Mouse (Mus musculus) midbrain, embryonic 11.5 days (tissue): Measurements from ENCODE around the gene Abcc3. TPM values are rescaled to one million over a fixed set of nuclear protein-coding genes. Genes with fewer than 3 reads are reported as not detected.

Experiments used
- ATAC-seq: fragments of 200-750 bp; cut with Nextera tagmentation; 2 replicates; pipeline ENCODE4 v1.8.0; 2017; ENCODE audit warnings: moderate TSS enrichment, moderate library complexity; ENCODE audit not compliant: low FRiP score
- DNase-seq: peaks from one replicate; pipeline ENCODE4 v3.0.0; 2015; ENCODE audit warnings: low spot score; ENCODE audit errors: missing footprints
- H3K27ac ChIP-seq: fragments of 300-500 bp; sonication (generic); 2 replicates; pipeline ENCODE4 v1.5.1; 2014; ENCODE audit warnings: low read depth, low read length
- H3K27me3 ChIP-seq: fragments of 300-500 bp; sonication (generic); 2 replicates; pipeline ENCODE4 v1.6.1; 2014; ENCODE audit warnings: mild to moderate bottlenecking, low read length, moderate library complexity, mixed read lengths; ENCODE audit not compliant: control insufficient read depth, insufficient read depth
- H3K36me3 ChIP-seq: fragments of 300-500 bp; sonication (generic); 2 replicates; pipeline ENCODE4 v1.6.1; 2014; ENCODE audit warnings: mild to moderate bottlenecking, low read length, moderate library complexity, mixed read lengths; ENCODE audit not compliant: control insufficient read depth, insufficient read depth
- H3K4me1 ChIP-seq: fragments of 300-500 bp; sonication (generic); 2 replicates; pipeline ENCODE4 v1.6.1; 2014; ENCODE audit warnings: low read length; ENCODE audit not compliant: control insufficient read depth, insufficient read depth
- H3K4me2 ChIP-seq: fragments of 300-500 bp; sonication (generic); 2 replicates; pipeline ENCODE4 v1.6.1; 2014; ENCODE audit warnings: mild to moderate bottlenecking, moderate library complexity
- H3K4me3 ChIP-seq: fragments of 300-500 bp; sonication (generic); 2 replicates; pipeline ENCODE4 v1.5.1; 2014; ENCODE audit warnings: low read depth, low read length
- H3K9ac ChIP-seq: fragments of 300-500 bp; sonication (generic); 2 replicates; pipeline ENCODE4 v1.6.1; 2014; ENCODE audit warnings: low read length
- H3K9me3 ChIP-seq: fragments of 300-500 bp; sonication (generic); 2 replicates; pipeline ENCODE4 v1.6.1; 2016; ENCODE audit warnings: low read length; ENCODE audit not compliant: control insufficient read depth
- WGBS: fragments of 180-500 bp; shearing (Covaris S2); extraction: QIAGEN DNeasy Blood & Tissue Kit; methylation state at CpG from one replicate; pipeline ENCODE4 v1.1.7; 2014; 5-methylcytosine and 5-hydroxymethylcytosine counted together
- polyA plus RNA-seq: library from polyadenylated mRNA; unstranded; fragments of >200 nt; fragmentation: Nextera tagmentation; extraction: Ambion mirVana; gene quantifications from 2 replicates; pipeline ENCODE4 v1.2.1, GENCODE M21; 2014

Gene Abcc3
- polyA plus RNA-seq, 1 experiment from 2014 or later: 0.49 TPM

GRCm38 (mm10) chr11:94340948-94341933 lies 51.6 kb downstream of the Abcc3 start:
- WGBS: 64% methylated on average over 10 of the region's 10 CpGs
- H3K36me3 ChIP-seq: peaks cover 12% of the 10 kb centered on the region
- H3K9ac ChIP-seq: no peak overlapping the region
- no peak overlapping the region for H3K4me2 ChIP-seq
- H3K9me3 ChIP-seq: no peaks in the 10 kb centered on the region
- DNase-seq: no peak
- no peak overlapping the region for H3K4me3 ChIP-seq
- no peak for ATAC-seq
- 0 out of 2 replicates have a peak, but pooled peaks cover 2% of the 10 kb centered on the region for H3K27me3 ChIP-seq
- H3K27ac ChIP-seq: peak overlapping the region; percentile 45; the same call in 1 of the 2 replicates
- H3K4me1 ChIP-seq: peaks cover 41% of the 10 kb centered on the region

- H3K4me2 ChIP-seq: no peak overlapping the region
- 60% methylated on average over 18 of the region's 18 CpGs for WGBS
- ATAC-seq (peak; percentile 84), DNase-seq (peak; percentile 92)
- no peak overlapping the region for H3K9ac ChIP-seq
- no peak overlapping the region for H3K27ac ChIP-seq
- 0 out of 2 replicates have a peak, but pooled peaks cover 1% of the 10 kb centered on the region for H3K27me3 ChIP-seq
- peaks cover 12% of the 10 kb centered on the region for H3K36me3 ChIP-seq
- no peak overlapping the region for H3K4me3 ChIP-seq
- no peaks in the 10 kb centered on the region for H3K9me3 ChIP-seq
- H3K4me1 ChIP-seq: peaks cover 41% of the 10 kb centered on the region
Observed at GRCm38 (mm10) chr11:94339732-94340585, 52.8 kb downstream of the Abcc3 start.

GRCm38 (mm10) chr11:94338347-94338746 lies 54.5 kb downstream of the Abcc3 start:
- Histone ChIP-seq H3K4me3 (no peak overlapping the region), H3K9ac (no peak overlapping the region), H3K36me3 (peaks cover 17% of the 10 kb centered on the region), H3K9me3 (no peaks in the 10 kb centered on the region), H3K4me1 (peaks cover 28% of the 10 kb centered on the region), H3K27ac (no peak overlapping the region), H3K27me3 (no peaks in the 10 kb centered on the region), H3K4me2 (no peak overlapping the region)
- DNase-seq (no peak), ATAC-seq (no peak)
- 90% methylated on average over 2 of the region's 2 CpGs for WGBS

GRCm38 (mm10) chr11:94336551-94336950 lies 56.2 kb downstream of the Abcc3 start:
- Histone ChIP-seq H3K27ac (no peak overlapping the region), H3K36me3 (peaks cover 17% of the 10 kb centered on the region), H3K4me1 (peaks cover 11% of the 10 kb centered on the region), H3K9ac (no peak overlapping the region), H3K4me2 (no peak overlapping the region), H3K4me3 (no peak overlapping the region), H3K9me3 (no peaks in the 10 kb centered on the region), H3K27me3 (no peaks in the 10 kb centered on the region)
- no peak for ATAC-seq
- no peak for DNase-seq

GRCm38 (mm10) chr11:94334386-94334968 lies 58.3 kb downstream of the Abcc3 start:
- DNase-seq (no peak), ATAC-seq (no peak)
- no peak overlapping the region for H3K27ac ChIP-seq
- 91% methylated on average over 8 of the region's 8 CpGs for WGBS
- H3K9me3 ChIP-seq: no peaks in the 10 kb centered on the region
- H3K36me3 ChIP-seq: peaks cover 13% of the 10 kb centered on the region; the same call in 1 of the 2 replicates
- no peaks in the 10 kb centered on the region for H3K27me3 ChIP-seq
- H3K9ac ChIP-seq: no peak overlapping the region
- H3K4me3 ChIP-seq: no peak overlapping the region
- H3K4me2 ChIP-seq: no peak overlapping the region
- 0 out of 2 replicates have a peak, but pooled peaks cover 6% of the 10 kb centered on the region for H3K4me1 ChIP-seq

- WGBS: 97% methylated on average over 6 of the region's 6 CpGs
- DNase-seq (no peak), ATAC-seq (no peak)
- Histone ChIP-seq H3K4me2 (no peak overlapping the region), H3K36me3 (peaks cover 9% of the 10 kb centered on the region; the same call in 1 of the 2 replicates), H3K4me1 (peaks cover 11% of the 10 kb centered on the region), H3K27ac (no peak overlapping the region), H3K9ac (no peak overlapping the region), H3K27me3 (no peaks in the 10 kb centered on the region), H3K9me3 (no peaks in the 10 kb centered on the region), H3K4me3 (no peak overlapping the region)
Observed at GRCm38 (mm10) chr11:94332726-94333125, 60.1 kb downstream of the Abcc3 start.

GRCm38 (mm10) chr11:94330211-94330610 lies 62.6 kb downstream of the Abcc3 start:
- H3K9ac ChIP-seq: no peak overlapping the region
- H3K9me3 ChIP-seq: no peaks in the 10 kb centered on the region
- DNase-seq (peak; percentile 76), ATAC-seq (no peak)
- H3K27ac ChIP-seq: no peak overlapping the region
- H3K36me3 ChIP-seq: peaks cover 5% of the 10 kb centered on the region; the same call in 1 of the 2 replicates
- peaks cover 19% of the 10 kb centered on the region for H3K4me1 ChIP-seq
- 96% methylated on average over 3 of the region's 3 CpGs for WGBS
- H3K27me3 ChIP-seq: no peaks in the 10 kb centered on the region
- H3K4me2 ChIP-seq: no peak overlapping the region
- H3K4me3 ChIP-seq: no peak overlapping the region

- DNase-seq (peak; percentile 88), ATAC-seq (no peak)
- Histone ChIP-seq H3K4me2 (no peak overlapping the region), H3K27me3 (no peaks in the 10 kb centered on the region), H3K9ac (no peak overlapping the region), H3K4me1 (peaks cover 19% of the 10 kb centered on the region), H3K4me3 (no peak overlapping the region), H3K9me3 (no peaks in the 10 kb centered on the region), H3K27ac (no peak overlapping the region), H3K36me3 (peaks cover 1% of the 10 kb centered on the region; the same call in 1 of the 2 replicates)
- WGBS: 51% methylated on average over 4 of the region's 4 CpGs
Observed at GRCm38 (mm10) chr11:94329270-94329891, 63.4 kb downstream of the Abcc3 start.
